Mouse (Mus musculus): ENCODE results near the gene Prkag2.
"Not testable (repeated sequence)": the region's sequence is repeated elsewhere in the genome, so short reads cannot be mapped to it uniquely, and the experiment has no call there.

The Prkag2 gene

DNA sequence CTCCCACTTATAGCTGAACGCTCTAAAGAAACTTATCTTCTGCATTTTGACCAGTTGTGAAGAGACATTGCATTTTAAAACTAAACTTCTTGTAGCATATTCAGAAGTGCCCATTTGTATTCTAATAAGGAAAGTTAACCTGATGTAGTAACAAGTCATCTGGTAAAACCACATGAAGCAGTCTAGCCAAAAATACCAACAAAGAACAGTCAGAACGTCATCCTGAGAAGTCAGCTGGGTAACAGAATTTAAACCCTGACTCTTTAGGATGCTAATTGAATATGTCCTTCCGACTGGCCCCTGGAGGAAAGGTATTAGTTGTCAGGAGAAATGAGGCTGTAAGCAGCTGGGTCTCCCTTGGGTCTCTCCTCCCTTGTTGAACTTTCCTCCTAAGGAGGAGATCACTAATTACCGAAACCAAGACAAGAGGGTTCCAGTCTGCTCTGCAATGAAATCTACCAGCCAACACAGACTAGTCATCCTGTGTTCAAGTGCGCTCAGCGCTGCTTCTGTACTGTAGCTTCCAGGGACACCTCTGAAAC lies 276.5 kb downstream of the Prkag2 start:
- no peak for DNase-seq (ENCODE audit: low spot score)

DNA sequence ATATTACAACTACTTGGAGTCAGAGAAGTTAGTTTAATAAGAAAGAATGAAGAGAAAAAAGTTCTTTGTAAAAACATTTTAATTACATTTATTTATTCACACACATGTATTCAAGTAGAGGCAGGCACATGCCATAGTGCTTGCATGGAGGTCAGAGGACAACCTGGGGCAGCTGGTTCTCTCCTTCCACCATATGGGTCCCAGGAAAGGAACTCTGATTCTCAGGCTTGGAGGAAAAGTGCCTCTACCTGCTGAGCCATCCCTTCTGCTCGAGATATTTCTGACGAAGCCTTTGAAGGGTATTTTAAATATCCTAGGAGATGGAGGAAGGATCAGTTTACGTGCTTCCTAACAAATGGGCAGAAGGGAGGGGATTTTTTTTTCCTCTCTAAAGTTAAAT lies 277.7 kb downstream of the Prkag2 start:
- no peak for DNase-seq (ENCODE audit: low spot score)

DNA sequence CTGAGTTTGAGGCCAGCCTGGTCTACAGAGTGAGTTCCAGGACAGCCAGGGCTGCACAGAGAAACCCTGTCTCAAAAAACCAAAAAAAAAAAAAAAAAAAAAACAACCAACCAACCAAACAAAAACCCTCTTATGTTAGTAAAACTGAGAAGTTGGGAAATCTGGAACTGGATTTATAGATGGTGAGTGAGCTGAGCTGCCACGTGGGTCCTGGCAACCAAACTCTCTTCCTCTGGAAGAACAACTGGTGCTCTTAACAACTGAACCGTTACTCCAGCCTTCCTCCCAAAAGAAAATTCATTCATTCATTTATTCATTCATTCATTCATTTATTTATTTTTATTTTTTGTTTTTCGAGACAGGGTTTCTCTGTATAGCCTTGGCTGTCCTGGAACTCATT lies 278.2 kb downstream of the Prkag2 start:
- not testable (repeated sequence) for DNase-seq (ENCODE audit: low spot score)

DNA sequence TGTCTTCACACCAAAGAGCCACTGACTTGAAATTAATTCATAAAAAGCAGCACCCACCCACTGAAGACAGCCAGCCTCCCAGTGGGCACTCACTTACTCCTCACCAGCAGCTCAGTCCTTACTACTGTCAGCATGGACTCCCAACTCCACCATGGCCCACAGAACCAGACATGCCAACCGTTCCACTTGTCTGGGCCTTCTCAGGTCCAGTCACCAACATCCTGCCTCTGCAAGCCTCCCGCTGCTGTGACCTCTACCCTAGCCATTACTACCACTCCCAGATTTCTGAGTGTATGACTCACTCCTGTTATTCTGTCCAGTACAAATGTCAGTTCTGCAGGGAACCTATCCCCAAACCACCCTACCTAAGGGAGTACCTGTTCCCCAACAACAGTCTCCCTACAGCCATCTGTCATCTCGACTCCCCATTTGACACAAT lies 279.0 kb downstream of the Prkag2 start:
- no peak for DNase-seq (ENCODE audit: low spot score)

DNA sequence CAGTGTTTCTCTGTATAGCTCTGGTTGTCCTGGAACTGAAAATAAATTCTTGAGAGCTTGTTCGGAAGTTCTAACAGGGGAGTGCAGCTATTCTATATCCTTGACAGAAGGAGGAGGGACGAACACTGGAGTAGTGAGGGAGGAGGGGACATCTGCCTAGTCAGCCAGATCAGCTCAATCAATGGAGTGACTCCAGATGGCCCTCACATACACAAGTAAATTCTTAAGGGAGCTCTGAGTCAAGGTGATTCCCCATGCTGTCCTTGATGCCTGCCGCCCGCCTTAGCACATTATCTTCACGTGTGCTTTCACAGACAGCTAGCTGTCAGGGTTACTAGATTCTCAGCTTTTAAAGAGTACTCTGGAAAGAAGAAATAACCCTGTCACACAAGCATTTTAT lies 279.8 kb downstream of the Prkag2 start:
- DNase-seq (ENCODE audit: low spot score) = no peak

DNA sequence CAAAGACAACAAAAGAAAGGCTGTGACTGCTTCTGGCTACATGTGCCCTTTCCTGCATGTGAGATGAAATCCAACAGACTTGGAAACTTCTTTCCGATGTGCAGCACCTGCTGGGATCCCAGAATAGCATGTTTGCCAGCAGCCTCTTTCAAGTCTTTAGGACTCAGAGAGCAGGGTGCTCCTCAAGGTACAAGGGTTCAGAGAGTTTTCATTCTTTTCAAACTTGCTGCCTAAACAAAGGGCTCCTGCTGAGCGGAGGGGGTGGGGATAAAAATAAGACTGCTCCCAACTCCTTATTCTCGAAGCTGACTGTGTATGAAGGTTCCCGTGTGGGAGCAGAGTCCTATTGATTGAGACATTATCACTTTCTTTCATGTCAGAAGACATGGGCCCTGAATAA lies 283.3 kb downstream of the Prkag2 start:
- no peak for DNase-seq (ENCODE audit: low spot score)

DNA sequence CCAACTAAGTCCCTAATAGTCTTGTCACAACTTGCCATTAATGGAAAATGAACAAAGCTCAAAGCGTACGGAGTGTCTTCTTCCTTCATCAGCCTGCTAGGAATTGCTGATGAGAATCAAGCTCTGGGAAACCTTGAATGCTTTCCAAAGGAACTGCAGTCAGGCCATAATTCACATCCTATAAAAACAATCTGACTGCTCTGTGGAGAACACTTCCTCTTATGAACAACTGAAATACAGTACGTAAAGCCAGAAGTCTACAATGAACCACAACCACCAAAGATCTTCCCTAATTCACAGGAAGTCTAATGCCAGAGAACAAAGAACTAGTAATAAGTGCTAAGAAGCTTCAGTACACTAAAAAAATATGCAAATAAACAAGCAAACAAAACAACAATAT lies 286.5 kb downstream of the Prkag2 start:
- no peak for DNase-seq (ENCODE audit: low spot score)

DNA sequence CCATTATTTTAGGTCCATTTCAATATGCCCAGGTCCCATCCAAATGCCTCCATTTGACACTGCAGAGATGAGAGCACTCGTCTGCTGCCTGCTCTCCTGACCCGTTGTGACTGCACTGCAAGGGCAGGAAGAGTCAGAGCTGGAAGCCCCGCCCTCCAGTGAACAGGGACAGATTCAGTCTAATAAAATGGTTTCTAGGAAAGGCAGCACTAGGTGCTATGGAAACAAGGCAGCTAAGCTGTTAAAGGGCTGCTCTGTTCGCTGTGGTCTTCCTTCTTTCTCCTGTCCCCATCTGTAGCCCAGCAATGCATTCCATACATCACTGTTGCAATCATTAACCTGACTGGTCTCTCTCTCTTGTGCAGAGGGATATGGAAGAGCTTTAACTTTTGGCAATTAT lies 287.4 kb downstream of the Prkag2 start:
- no peak for DNase-seq (ENCODE audit: low spot score)

Measured in left cerebral cortex, adult 11 months (tissue).